Mouse (Mus musculus) E14TG2a.4 (cell line): ENCODE measurements around the gene Pdzd11.

ENCODE experiments used
- H3K27me3 ChIP-seq: 2 replicates; pipeline ENCODE4 v1.6.1; 2014; ENCODE audit warnings: low read length, control low read depth; ENCODE audit not compliant: insufficient read depth
- H3K36me3 ChIP-seq: 2 replicates; pipeline ENCODE4 v1.6.1; 2014; ENCODE audit warnings: low read length, control low read depth; ENCODE audit not compliant: insufficient read depth
- H3K4me1 ChIP-seq: replicated peaks from 2 replicates; pipeline ENCODE4 v1.6.1; 2014; ENCODE audit warnings: low read depth, low read length, control low read depth
- H3K4me3 ChIP-seq: replicated peaks from 2 replicates; pipeline ENCODE4 v1.5.1; 2014; ENCODE audit warnings: mild to moderate bottlenecking, low read length
- H3K9me3 ChIP-seq: 2 replicates; pipeline ENCODE4 v1.6.1; 2014; ENCODE audit warnings: low read length, control low read depth
- CTCF ChIP-seq: conservative IDR thresholded peaks from 2 replicates; pipeline ENCODE4 v1.5.1; 2014; ENCODE audit warnings: low read length
- NANOG ChIP-seq: IDR thresholded peaks from 2 replicates; pipeline ENCODE4 v1.6.1; 2014; ENCODE audit warnings: borderline replicate concordance, low read length, mixed read lengths
- POU5F1 ChIP-seq: IDR thresholded peaks from 2 replicates; pipeline ENCODE4 v1.6.1; 2014; ENCODE audit warnings: low read length, borderline replicate concordance

The Pdzd11 gene

GRCm38 (mm10) chrX:100618488-100618887 is 7.9 kb downstream of the Pdzd11 start:
- no peak overlapping the region for H3K4me3 ChIP-seq
- no peaks in the 10 kb centered on the region for H3K9me3 ChIP-seq

GRCm38 (mm10) chrX:100605314-100605713 is 21.1 kb downstream of the Pdzd11 start, which contains the start of gene Arr3:
Gene Arr3 (plus strand): TSS chrX:100605497.
- no peaks in the 10 kb centered on the region for H3K36me3 ChIP-seq
- no peak within 1 kb of the TSS for H3K4me3 ChIP-seq
- no peaks in the 10 kb centered on the region; the same call in 1 of the 2 replicates for H3K27me3 ChIP-seq
- H3K4me1 ChIP-seq, result no peaks in the 10 kb centered on the region
- TF ChIP-seq CTCF (no peak), NANOG (no peak), POU5F1 (no peak)
- H3K9me3 ChIP-seq, result no peaks in the 10 kb centered on the region

More at GRCm38 (mm10) chrX:100618488-100618887, 7.9 kb downstream of the Pdzd11 start:
- TF ChIP-seq CTCF, result no peak
- TF ChIP-seq POU5F1, result no peak
- no peak for TF ChIP-seq NANOG
- Histone ChIP-seq H3K4me1 (peaks cover 19% of the 10 kb centered on the region), H3K27me3 (no peaks in the 10 kb centered on the region), H3K36me3 (peaks cover 18% of the 10 kb centered on the region)

GRCm38 (mm10) chrX:100599755-100600154 is 26.6 kb downstream of the Pdzd11 start:
- Histone ChIP-seq H3K36me3 (no peaks in the 10 kb centered on the region), H3K9me3 (no peaks in the 10 kb centered on the region), H3K4me1 (no peaks in the 10 kb centered on the region), H3K4me3 (no peak overlapping the region), H3K27me3 (no peaks in the 10 kb centered on the region; the same call in 1 of the 2 replicates)
- TF ChIP-seq CTCF (no peak), NANOG (no peak), POU5F1 (no peak)

GRCm38 (mm10) chrX:100597439-100597838 is 28.9 kb downstream of the Pdzd11 start:
- peak; percentile 34 for TF ChIP-seq CTCF
- TF ChIP-seq POU5F1, result no peak
- H3K4me1 ChIP-seq, result no peaks in the 10 kb centered on the region
- no peaks in the 10 kb centered on the region for H3K9me3 ChIP-seq
- no peaks in the 10 kb centered on the region for H3K36me3 ChIP-seq
- H3K27me3 ChIP-seq, result no peaks in the 10 kb centered on the region; the same call in 1 of the 2 replicates
- no peak overlapping the region for H3K4me3 ChIP-seq

- no peak for TF ChIP-seq NANOG
- no peak for TF ChIP-seq POU5F1
- no peak for TF ChIP-seq CTCF
- Histone ChIP-seq H3K36me3 (no peaks in the 10 kb centered on the region), H3K4me1 (no peaks in the 10 kb centered on the region), H3K4me3 (no peak within 1 kb of the TSS), H3K27me3 (no peaks in the 10 kb centered on the region), H3K9me3 (no peaks in the 10 kb centered on the region)
Observed at GRCm38 (mm10) chrX:100594791-100595190, 31.6 kb downstream of the Pdzd11 start, which contains the start of gene P2ry4. Gene P2ry4 (minus strand): TSS chrX:100594869.
